Mouse (Mus musculus): ENCODE results near the gene Cdc42bpg. TPM values are rescaled to one million over a fixed set of nuclear protein-coding genes. Genes with fewer than 3 reads are reported as not detected.

Gene Cdc42bpg
- total and polyA plus RNA-seq, 3 experiments = 2.6 to 4.5 TPM; not detected in 1

Other genes starting within 250 kb of the Cdc42bpg start
- gene Mrpl49, start 248.7 kb upstream of the Cdc42bpg start, total RNA-seq (2012; rRNA removed) = 65.1 and 81.6 TPM in 2 replicates
- 10 to 100 TPM in 1 of 2 experiments, not detected in 1; 98.7 TPM for gene Mrpl49, start 248.7 kb upstream of the Cdc42bpg start, polyA plus RNA-seq (2012; ENCODE audit: insufficient read depth in 1 of 2, insufficient read length in 2 of 2, low read depth in 1 of 2, low replicate concordance in 2 of 2, missing spikeins in 1 of 2)
- gene Fau, start 248.6 kb upstream of the Cdc42bpg start, total RNA-seq (2012; rRNA removed) = 2,020 and 2,413 TPM in 2 replicates
- 1,000 to 10,000 TPM in 1 of 2 experiments, not detected in 1; 2,967 TPM for gene Fau, start 248.6 kb upstream of the Cdc42bpg start, polyA plus RNA-seq (2012; ENCODE audit: insufficient read depth in 1 of 2, insufficient read length in 2 of 2, low read depth in 1 of 2, low replicate concordance in 2 of 2, missing spikeins in 1 of 2)
- 26.3 and 37.3 TPM in 2 replicates for gene Znhit2, start 245.3 kb upstream of the Cdc42bpg start, total RNA-seq (2012; rRNA removed)
- gene Znhit2, start 245.3 kb upstream of the Cdc42bpg start, polyA plus RNA-seq (2012; ENCODE audit: insufficient read depth in 1 of 2, insufficient read length in 2 of 2, low read depth in 1 of 2, low replicate concordance in 2 of 2, missing spikeins in 1 of 2) = 10 to 100 TPM in 1 of 2 experiments, not detected in 1; 27.0 TPM
- 7.6 and 8.0 TPM in 2 replicates for gene Tm7sf2, start 238.1 kb upstream of the Cdc42bpg start, total RNA-seq (2012; rRNA removed)
- gene Tm7sf2, start 238.1 kb upstream of the Cdc42bpg start, polyA plus RNA-seq (2012; ENCODE audit: insufficient read depth in 1 of 2, insufficient read length in 2 of 2, low read depth in 1 of 2, low replicate concordance in 2 of 2, missing spikeins in 1 of 2) = 10 to 100 TPM in 1 of 2 experiments, not detected in 1; 13.1 TPM
- gene Vps51, start 229.2 kb upstream of the Cdc42bpg start, total RNA-seq (2012; rRNA removed) = 29.4 and 30.9 TPM in 2 replicates
- gene Vps51, start 229.2 kb upstream of the Cdc42bpg start, polyA plus RNA-seq (2012; ENCODE audit: insufficient read depth in 1 of 2, insufficient read length in 2 of 2, low read depth in 1 of 2, low replicate concordance in 2 of 2, missing spikeins in 1 of 2) = 10 to 100 TPM in 1 of 2 experiments, not detected in 1; 60.5 TPM
- not detected in 2 replicates for gene Tmem262, start 226.4 kb upstream of the Cdc42bpg start, total RNA-seq (2012; rRNA removed)
- under 1 TPM in 1 of 2 experiments, not detected in 1; 0.18 TPM for gene Tmem262, start 226.4 kb upstream of the Cdc42bpg start, polyA plus RNA-seq (2012; ENCODE audit: insufficient read depth in 1 of 2, insufficient read length in 2 of 2, low read depth in 1 of 2, low replicate concordance in 2 of 2, missing spikeins in 1 of 2)
- gene Gm28374, start 224.2 kb upstream of the Cdc42bpg start, total RNA-seq (2012; rRNA removed) = 0.42 and 0.65 TPM in 2 replicates
- under 1 TPM in 1 of 2 experiments, not detected in 1; 0.46 TPM for gene Gm28374, start 224.2 kb upstream of the Cdc42bpg start, polyA plus RNA-seq (2012; ENCODE audit: insufficient read depth in 1 of 2, insufficient read length in 2 of 2, low read depth in 1 of 2, low replicate concordance in 2 of 2, missing spikeins in 1 of 2)
- gene Zfpl1, start 221.5 kb upstream of the Cdc42bpg start, total RNA-seq (2012; rRNA removed) = 36.6 and 40.1 TPM in 2 replicates
- 10 to 100 TPM in 1 of 2 experiments, not detected in 1; 56.4 TPM for gene Zfpl1, start 221.5 kb upstream of the Cdc42bpg start, polyA plus RNA-seq (2012; ENCODE audit: insufficient read depth in 1 of 2, insufficient read length in 2 of 2, low read depth in 1 of 2, low replicate concordance in 2 of 2, missing spikeins in 1 of 2)
- 41.1 and 48.5 TPM in 2 replicates for gene Cdca5, start 221.5 kb upstream of the Cdc42bpg start, total RNA-seq (2012; rRNA removed)
- 10 to 100 TPM in 1 of 2 experiments, not detected in 1; 56.5 TPM for gene Cdca5, start 221.5 kb upstream of the Cdc42bpg start, polyA plus RNA-seq (2012; ENCODE audit: insufficient read depth in 1 of 2, insufficient read length in 2 of 2, low read depth in 1 of 2, low replicate concordance in 2 of 2, missing spikeins in 1 of 2)
- gene AC131692.1, start 212.0 kb upstream of the Cdc42bpg start, total RNA-seq (2012; rRNA removed) = 0.39 and 0.49 TPM in 2 replicates
- gene AC131692.1, start 212.0 kb upstream of the Cdc42bpg start, polyA plus RNA-seq (2012; ENCODE audit: insufficient read depth in 1 of 2, insufficient read length in 2 of 2, low read depth in 1 of 2, low replicate concordance in 2 of 2, missing spikeins in 1 of 2) = 1 to 10 TPM in 1 of 2 experiments, not detected in 1; 2.9 TPM
- 0.20 and 0.35 TPM in 2 replicates for gene Naaladl1, start 200.7 kb upstream of the Cdc42bpg start, total RNA-seq (2012; rRNA removed)
- 1 to 10 TPM in 1 of 2 experiments, not detected in 1; 1.7 TPM for gene Naaladl1, start 200.7 kb upstream of the Cdc42bpg start, polyA plus RNA-seq (2012; ENCODE audit: insufficient read depth in 1 of 2, insufficient read length in 2 of 2, low read depth in 1 of 2, low replicate concordance in 2 of 2, missing spikeins in 1 of 2)
- 34.0 and 44.4 TPM in 2 replicates for gene Sac3d1, start 187.8 kb upstream of the Cdc42bpg start, total RNA-seq (2012; rRNA removed)
- 10 to 100 TPM in 1 of 2 experiments, not detected in 1; 49.3 TPM for gene Sac3d1, start 187.8 kb upstream of the Cdc42bpg start, polyA plus RNA-seq (2012; ENCODE audit: insufficient read depth in 1 of 2, insufficient read length in 2 of 2, low read depth in 1 of 2, low replicate concordance in 2 of 2, missing spikeins in 1 of 2)
- 14.9 and 20.4 TPM in 2 replicates for gene Snx15, start 178.2 kb upstream of the Cdc42bpg start, total RNA-seq (2012; rRNA removed)
- 10 to 100 TPM in 1 of 2 experiments, not detected in 1; 35.3 TPM for gene Snx15, start 178.2 kb upstream of the Cdc42bpg start, polyA plus RNA-seq (2012; ENCODE audit: insufficient read depth in 1 of 2, insufficient read length in 2 of 2, low read depth in 1 of 2, low replicate concordance in 2 of 2, missing spikeins in 1 of 2)
- 0.19 TPM in 1 of 2 replicates, not detected in the other for gene Batf2, start 165.5 kb upstream of the Cdc42bpg start, total RNA-seq (2012; rRNA removed)
- under 1 TPM in 1 of 2 experiments, not detected in 1; 0.60 TPM for gene Batf2, start 165.5 kb upstream of the Cdc42bpg start, polyA plus RNA-seq (2012; ENCODE audit: insufficient read depth in 1 of 2, insufficient read length in 2 of 2, low read depth in 1 of 2, low replicate concordance in 2 of 2, missing spikeins in 1 of 2)
- 47.2 and 53.8 TPM in 2 replicates for gene Arl2, start 164.9 kb upstream of the Cdc42bpg start, total RNA-seq (2012; rRNA removed)
- 100 to 1,000 TPM in 1 of 2 experiments, not detected in 1; 111 TPM for gene Arl2, start 164.9 kb upstream of the Cdc42bpg start, polyA plus RNA-seq (2012; ENCODE audit: insufficient read depth in 1 of 2, insufficient read length in 2 of 2, low read depth in 1 of 2, low replicate concordance in 2 of 2, missing spikeins in 1 of 2)
- gene Majin, start 122.1 kb upstream of the Cdc42bpg start, total RNA-seq (2012; rRNA removed) = not detected in 2 replicates
- gene Majin, start 122.1 kb upstream of the Cdc42bpg start, polyA plus RNA-seq (2012; ENCODE audit: insufficient read depth in 1 of 2, insufficient read length in 2 of 2, low read depth in 1 of 2, low replicate concordance in 2 of 2, missing spikeins in 1 of 2) = not detected
- not detected in 2 replicates for gene Gpha2, start 80.1 kb upstream of the Cdc42bpg start, total RNA-seq (2012; rRNA removed)
- gene Gpha2, start 80.1 kb upstream of the Cdc42bpg start, polyA plus RNA-seq (2012; ENCODE audit: insufficient read depth in 1 of 2, insufficient read length in 2 of 2, low read depth in 1 of 2, low replicate concordance in 2 of 2, missing spikeins in 1 of 2) = under 1 TPM in 1 of 2 experiments, not detected in 1; 0.19 TPM
- 10.4 and 14.7 TPM in 2 replicates for gene Ppp2r5b, start 70.6 kb upstream of the Cdc42bpg start, total RNA-seq (2012; rRNA removed)
- 10 to 100 TPM in 1 of 2 experiments, not detected in 1; 15.6 TPM for gene Ppp2r5b, start 70.6 kb upstream of the Cdc42bpg start, polyA plus RNA-seq (2012; ENCODE audit: insufficient read depth in 1 of 2, insufficient read length in 2 of 2, low read depth in 1 of 2, low replicate concordance in 2 of 2, missing spikeins in 1 of 2)
- 7.9 and 10.6 TPM in 2 replicates for gene Atg2a, start 64.8 kb upstream of the Cdc42bpg start, total RNA-seq (2012; rRNA removed)
- gene Atg2a, start 64.8 kb upstream of the Cdc42bpg start, polyA plus RNA-seq (2012; ENCODE audit: insufficient read depth in 1 of 2, insufficient read length in 2 of 2, low read depth in 1 of 2, low replicate concordance in 2 of 2, missing spikeins in 1 of 2) = 10 to 100 TPM in 1 of 2 experiments, not detected in 1; 21.7 TPM
- 57.8 and 65.9 TPM in 2 replicates for gene Ehd1, start 29.7 kb upstream of the Cdc42bpg start, total RNA-seq (2012; rRNA removed)
- gene Ehd1, start 29.7 kb upstream of the Cdc42bpg start, polyA plus RNA-seq (2012; ENCODE audit: insufficient read depth in 1 of 2, insufficient read length in 2 of 2, low read depth in 1 of 2, low replicate concordance in 2 of 2, missing spikeins in 1 of 2) = 100 to 1,000 TPM in 1 of 2 experiments, not detected in 1; 105 TPM
- 37.7 and 39.4 TPM in 2 replicates for gene Men1, start 28.5 kb downstream of the Cdc42bpg start, total RNA-seq (2012; rRNA removed)
- gene Men1, start 28.5 kb downstream of the Cdc42bpg start, polyA plus RNA-seq (2012; ENCODE audit: insufficient read depth in 1 of 2, insufficient read length in 2 of 2, low read depth in 1 of 2, low replicate concordance in 2 of 2, missing spikeins in 1 of 2) = 100 to 1,000 TPM in 1 of 2 experiments, not detected in 1; 132 TPM
- gene Map4k2, start 34.7 kb downstream of the Cdc42bpg start, total RNA-seq (2012; rRNA removed) = 8.0 and 10.2 TPM in 2 replicates
- 10 to 100 TPM in 1 of 2 experiments, not detected in 1; 22.3 TPM for gene Map4k2, start 34.7 kb downstream of the Cdc42bpg start, polyA plus RNA-seq (2012; ENCODE audit: insufficient read depth in 1 of 2, insufficient read length in 2 of 2, low read depth in 1 of 2, low replicate concordance in 2 of 2, missing spikeins in 1 of 2)
- gene Sf1, start 57.2 kb downstream of the Cdc42bpg start, total RNA-seq (2012; rRNA removed) = 65.7 and 71.9 TPM in 2 replicates
- 100 to 1,000 TPM; 211 to 245 TPM for gene Sf1, start 57.2 kb downstream of the Cdc42bpg start, polyA plus RNA-seq (2012; ENCODE audit: insufficient read depth in 1 of 2, insufficient read length in 2 of 2, low read depth in 1 of 2, low replicate concordance in 2 of 2, missing spikeins in 1 of 2)
- 0.62 and 0.73 TPM in 2 replicates for gene Pygm, start 77.9 kb downstream of the Cdc42bpg start, total RNA-seq (2012; rRNA removed)
- 1 to 10 TPM in 1 of 2 experiments, not detected in 1; 3.3 TPM for gene Pygm, start 77.9 kb downstream of the Cdc42bpg start, polyA plus RNA-seq (2012; ENCODE audit: insufficient read depth in 1 of 2, insufficient read length in 2 of 2, low read depth in 1 of 2, low replicate concordance in 2 of 2, missing spikeins in 1 of 2)
- 176 TPM in 2 replicates for gene Rasgrp2, start 92.9 kb downstream of the Cdc42bpg start, total RNA-seq (2012; rRNA removed)
- 100 to 1,000 TPM in 1 of 2 experiments, not detected in 1; 233 TPM for gene Rasgrp2, start 92.9 kb downstream of the Cdc42bpg start, polyA plus RNA-seq (2012; ENCODE audit: insufficient read depth in 1 of 2, insufficient read length in 2 of 2, low read depth in 1 of 2, low replicate concordance in 2 of 2, missing spikeins in 1 of 2)
- 0.07 and 0.39 TPM in 2 replicates for gene Nrxn2, start 112.3 kb downstream of the Cdc42bpg start, total RNA-seq (2012; rRNA removed)
- under 1 TPM in 1 of 2 experiments, not detected in 1; 0.42 TPM for gene Nrxn2, start 112.3 kb downstream of the Cdc42bpg start, polyA plus RNA-seq (2012; ENCODE audit: insufficient read depth in 1 of 2, insufficient read length in 2 of 2, low read depth in 1 of 2, low replicate concordance in 2 of 2, missing spikeins in 1 of 2)
- gene Slc22a12, start 236.6 kb downstream of the Cdc42bpg start, total RNA-seq (2012; rRNA removed) = not detected in 2 replicates
- not detected for gene Slc22a12, start 236.6 kb downstream of the Cdc42bpg start, polyA plus RNA-seq (2012; ENCODE audit: insufficient read depth in 1 of 2, insufficient read length in 2 of 2, low read depth in 1 of 2, low replicate concordance in 2 of 2, missing spikeins in 1 of 2)

Data from MEL (cell line).